Mouse (Mus musculus): ENCODE results near the gene Mertk. TPM values are rescaled to one million over a fixed set of nuclear protein-coding genes. Genes with fewer than 3 reads are reported as not detected.

Gene Mertk
- polyA plus RNA-seq, 1 experiment: 6.1 TPM

DNA sequence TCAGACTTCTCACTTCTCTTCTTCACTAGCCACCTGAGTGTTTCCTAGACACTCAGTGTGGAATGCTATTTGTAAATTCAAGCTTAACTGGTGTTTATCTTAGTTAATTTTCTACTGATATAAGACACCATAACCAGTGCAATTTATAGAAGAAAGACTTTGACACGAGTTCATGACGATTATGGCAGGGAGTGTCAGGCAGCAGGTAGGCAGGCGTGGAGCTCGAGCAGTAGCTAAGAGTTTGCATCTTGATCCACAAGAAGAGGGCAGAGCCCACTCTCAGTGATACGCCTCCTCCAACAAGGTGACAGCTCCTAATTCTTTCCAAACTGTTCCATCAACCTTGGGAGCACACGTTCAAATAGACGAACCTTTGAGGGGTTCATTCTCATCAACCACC, 27.9 kb downstream of the Mertk start:
- no peak for DNase-seq
- no peak for TF ChIP-seq POLR2A (IDR thresholded peaks at IDR 0.05; ENCODE audit: borderline replicate concordance, insufficient read depth, low read length)
- TF ChIP-seq CTCF (IDR thresholded peaks at IDR 0.05; ENCODE audit: borderline replicate concordance, insufficient read depth, low read depth, low read length): no peak
- H3K4me1 ChIP-seq (ENCODE audit: control insufficient read depth, insufficient read depth, low read length): no peaks in the 10 kb centered on the region

DNA sequence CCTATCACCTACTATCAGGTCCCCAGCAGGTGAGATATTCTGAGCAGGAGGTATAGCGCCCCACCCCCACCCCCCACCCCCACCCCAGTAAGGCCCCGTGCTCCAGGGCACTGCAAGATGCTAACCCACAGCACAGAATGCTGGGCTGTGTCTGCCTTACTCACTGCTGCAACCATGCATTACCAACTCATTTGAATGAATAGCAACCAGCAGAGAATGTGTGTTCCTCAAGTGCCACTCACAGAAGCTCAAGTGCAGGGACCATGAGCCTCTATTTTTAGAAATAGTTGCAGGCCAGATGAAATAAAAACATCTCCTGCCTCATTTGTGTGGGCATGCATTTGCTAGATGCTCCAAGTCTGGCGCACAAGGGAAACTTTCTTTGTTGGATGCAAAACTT, 28.8 kb downstream of the Mertk start:
- no peak for DNase-seq
- Histone ChIP-seq H3K27ac (ENCODE audit: insufficient read depth, low read length) (no peak overlapping the region), H3K4me3 (replicated peaks; ENCODE audit: insufficient read depth, low read depth, low read length) (no peak overlapping the region), H3K4me1 (ENCODE audit: control insufficient read depth, insufficient read depth, low read length) (no peaks in the 10 kb centered on the region), H3K27me3 (ENCODE audit: control insufficient read depth, insufficient read depth, low read length) (no peaks in the 10 kb centered on the region; the same call in 1 of the 2 replicates)
- WGBS: 51% methylated on average over 3 of the region's 3 CpGs
- no peak for TF ChIP-seq POLR2A (IDR thresholded peaks at IDR 0.05; ENCODE audit: borderline replicate concordance, insufficient read depth, low read length)
- no peak for TF ChIP-seq CTCF (IDR thresholded peaks at IDR 0.05; ENCODE audit: borderline replicate concordance, insufficient read depth, low read depth, low read length)

More for the DNA sequence above, 27.9 kb downstream of the Mertk start:
- 82% methylated on average over 7 of the region's 7 CpGs for WGBS
- H3K27me3 ChIP-seq (ENCODE audit: control insufficient read depth, insufficient read depth, low read length): no peaks in the 10 kb centered on the region; the same call in 1 of the 2 replicates
- H3K27ac ChIP-seq (ENCODE audit: insufficient read depth, low read length): no peak overlapping the region
- H3K4me3 ChIP-seq (replicated peaks; ENCODE audit: insufficient read depth, low read depth, low read length): no peak overlapping the region

- Histone ChIP-seq H3K4me3 (replicated peaks; ENCODE audit: insufficient read depth, low read depth, low read length) (no peak overlapping the region), H3K4me1 (ENCODE audit: control insufficient read depth, insufficient read depth, low read length) (no peaks in the 10 kb centered on the region), H3K27me3 (ENCODE audit: control insufficient read depth, insufficient read depth, low read length) (no peaks in the 10 kb centered on the region; the same call in 1 of the 2 replicates), H3K27ac (ENCODE audit: insufficient read depth, low read length) (no peak overlapping the region)
- 36% methylated on average over 4 of the region's 4 CpGs for WGBS
- DNase-seq: no peak
- no peak for TF ChIP-seq CTCF (IDR thresholded peaks at IDR 0.05; ENCODE audit: borderline replicate concordance, insufficient read depth, low read depth, low read length)
- TF ChIP-seq POLR2A (IDR thresholded peaks at IDR 0.05; ENCODE audit: borderline replicate concordance, insufficient read depth, low read length): no peak
These were observed 29.3 kb downstream of the Mertk start for GRCm38 (mm10) chr2:128728066-128728465.

GRCm38 (mm10) chr2:128729141-128729540, 30.4 kb downstream of the Mertk start:
- 72% methylated on average over 7 of the region's 7 CpGs for WGBS

GRCm38 (mm10) chr2:128731514-128731913, 32.8 kb downstream of the Mertk start:
- Histone ChIP-seq H3K27me3 (ENCODE audit: control insufficient read depth, insufficient read depth, low read length) (no peaks in the 10 kb centered on the region; the same call in 1 of the 2 replicates), H3K4me1 (ENCODE audit: control insufficient read depth, insufficient read depth, low read length) (no peaks in the 10 kb centered on the region), H3K27ac (ENCODE audit: insufficient read depth, low read length) (no peak overlapping the region), H3K4me3 (replicated peaks; ENCODE audit: insufficient read depth, low read depth, low read length) (no peak overlapping the region)
- 84% methylated on average over 10 of the region's 10 CpGs for WGBS
- DNase-seq: no peak
- TF ChIP-seq POLR2A (IDR thresholded peaks at IDR 0.05; ENCODE audit: borderline replicate concordance, insufficient read depth, low read length) (no peak), CTCF (IDR thresholded peaks at IDR 0.05; ENCODE audit: borderline replicate concordance, insufficient read depth, low read depth, low read length) (no peak)

More at GRCm38 (mm10) chr2:128729141-128729540, 30.4 kb downstream of the Mertk start:
- no peak for TF ChIP-seq POLR2A (IDR thresholded peaks at IDR 0.05; ENCODE audit: borderline replicate concordance, insufficient read depth, low read length)
- DNase-seq: no peak
- Histone ChIP-seq H3K4me3 (replicated peaks; ENCODE audit: insufficient read depth, low read depth, low read length) (no peak overlapping the region), H3K27ac (ENCODE audit: insufficient read depth, low read length) (no peak overlapping the region), H3K4me1 (ENCODE audit: control insufficient read depth, insufficient read depth, low read length) (no peaks in the 10 kb centered on the region), H3K27me3 (ENCODE audit: control insufficient read depth, insufficient read depth, low read length) (no peaks in the 10 kb centered on the region; the same call in 1 of the 2 replicates)

- 72% methylated on average over 1 of the region's 1 CpGs for WGBS
- no peak for DNase-seq
- H3K27me3 ChIP-seq (ENCODE audit: control insufficient read depth, insufficient read depth, low read length): no peaks in the 10 kb centered on the region; the same call in 1 of the 2 replicates
These were observed 33.2 kb downstream of the Mertk start for GRCm38 (mm10) chr2:128731951-128732350.

DNA sequence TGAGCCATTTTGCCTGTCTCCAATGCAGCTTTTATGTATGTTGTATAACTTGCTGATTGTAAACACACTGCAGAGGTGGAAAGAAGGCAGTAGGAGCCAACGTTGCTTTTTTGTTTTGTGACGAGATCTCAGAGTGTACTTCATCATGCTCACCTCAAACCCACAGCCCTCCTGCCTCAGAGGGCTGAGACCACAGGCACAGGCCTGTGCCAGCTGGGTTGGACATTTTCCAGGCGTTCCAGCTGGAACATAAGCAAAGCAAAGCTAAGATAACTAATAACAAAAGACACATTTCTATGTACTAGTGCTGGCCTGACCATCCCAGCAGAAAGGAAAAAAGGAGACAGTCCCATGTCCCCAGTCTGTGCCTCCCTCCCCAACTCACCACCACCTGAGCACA, 36.3 kb downstream of the Mertk start:
- WGBS: 26% methylated on average over 3 of the region's 3 CpGs
- TF ChIP-seq POLR2A (IDR thresholded peaks at IDR 0.05; ENCODE audit: borderline replicate concordance, insufficient read depth, low read length): no peak
- no peak for TF ChIP-seq CTCF (IDR thresholded peaks at IDR 0.05; ENCODE audit: borderline replicate concordance, insufficient read depth, low read depth, low read length)
- Histone ChIP-seq H3K4me1 (ENCODE audit: control insufficient read depth, insufficient read depth, low read length) (0 out of 2 replicates have a peak, but pooled peaks cover 2% of the 10 kb centered on the region), H3K27me3 (ENCODE audit: control insufficient read depth, insufficient read depth, low read length) (no peaks in the 10 kb centered on the region), H3K4me3 (replicated peaks; ENCODE audit: insufficient read depth, low read depth, low read length) (no peak overlapping the region), H3K27ac (ENCODE audit: insufficient read depth, low read length) (no peak overlapping the region)
- DNase-seq: no peak

More at GRCm38 (mm10) chr2:128731951-128732350, 33.2 kb downstream of the Mertk start:
- no peak overlapping the region for H3K27ac ChIP-seq (ENCODE audit: insufficient read depth, low read length)
- no peak overlapping the region for H3K4me3 ChIP-seq (replicated peaks; ENCODE audit: insufficient read depth, low read depth, low read length)
- TF ChIP-seq CTCF (IDR thresholded peaks at IDR 0.05; ENCODE audit: borderline replicate concordance, insufficient read depth, low read depth, low read length) (no peak), POLR2A (IDR thresholded peaks at IDR 0.05; ENCODE audit: borderline replicate concordance, insufficient read depth, low read length) (no peak)
- no peaks in the 10 kb centered on the region for H3K4me1 ChIP-seq (ENCODE audit: control insufficient read depth, insufficient read depth, low read length)

DNA sequence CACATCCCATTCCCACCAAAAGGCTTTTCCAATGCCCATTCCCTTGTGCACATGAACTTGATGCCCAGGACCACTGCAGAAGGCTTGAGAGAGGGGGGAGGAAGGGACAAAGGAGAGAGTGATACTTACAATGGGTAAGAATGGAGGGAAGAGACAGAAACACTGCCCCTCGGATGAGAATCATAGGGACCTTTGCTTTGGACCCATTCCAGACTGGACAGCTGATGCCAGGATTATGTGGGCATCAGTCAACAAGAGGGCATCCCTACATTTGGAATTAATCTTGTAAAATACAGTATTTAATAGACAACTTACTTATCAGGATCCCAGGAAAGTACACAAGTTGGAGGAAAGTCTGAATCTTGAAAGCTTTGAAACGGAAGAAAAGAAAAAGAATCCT, 38.3 kb downstream of the Mertk start:
- DNase-seq: no peak
- H3K27ac ChIP-seq (ENCODE audit: insufficient read depth, low read length): no peak overlapping the region
- 46% methylated on average over 2 of the region's 2 CpGs for WGBS
- no peaks in the 10 kb centered on the region for H3K27me3 ChIP-seq (ENCODE audit: control insufficient read depth, insufficient read depth, low read length)
- TF ChIP-seq POLR2A (IDR thresholded peaks at IDR 0.05; ENCODE audit: borderline replicate concordance, insufficient read depth, low read length) (no peak), CTCF (IDR thresholded peaks at IDR 0.05; ENCODE audit: borderline replicate concordance, insufficient read depth, low read depth, low read length) (no peak)
- H3K4me3 ChIP-seq (replicated peaks; ENCODE audit: insufficient read depth, low read depth, low read length): no peak overlapping the region
- 0 out of 2 replicates have a peak, but pooled peaks cover 2% of the 10 kb centered on the region for H3K4me1 ChIP-seq (ENCODE audit: control insufficient read depth, insufficient read depth, low read length)
